Mouse (Mus musculus): ENCODE measurements at regions not wholly inside any gene's neighbourhood (a gene's known extent, or its start where the extent isn't known, plus 50 kb on each side); places are given as distances from the start of the nearest gene placed in this dataset.

DNA sequence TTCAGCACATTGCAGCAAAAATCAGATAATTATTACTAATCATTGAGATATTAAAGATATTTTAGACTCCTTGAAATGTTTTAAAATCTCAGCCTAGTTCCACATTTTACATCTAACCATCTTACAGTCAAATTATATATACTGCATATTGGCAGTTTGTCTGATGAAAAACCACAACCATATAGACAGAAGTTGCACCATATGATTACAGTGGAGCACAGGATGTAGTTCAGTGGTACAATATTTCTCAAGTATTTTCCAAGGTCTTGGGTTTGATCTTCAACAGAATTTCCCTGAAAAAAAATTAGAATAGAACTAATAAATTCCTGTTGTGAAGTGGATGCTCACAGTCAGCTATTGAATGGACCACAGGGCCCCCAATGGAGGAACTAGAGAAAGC, 140.2 kb upstream of the Mbnl1 start:
- H3K4me3 ChIP-seq (ENCODE audit: low read depth, low read length), result no peak overlapping the region
- no peak for DNase-seq (ENCODE audit: low spot score)
- H3K36me3 ChIP-seq (ENCODE audit: control insufficient read depth, insufficient read depth, low read length), result no peaks in the 10 kb centered on the region
- H3K27me3 ChIP-seq (replicated peaks; ENCODE audit: control insufficient read depth, insufficient read depth, low read length), result no peaks in the 10 kb centered on the region
- H3K4me1 ChIP-seq (ENCODE audit: control insufficient read depth, insufficient read depth, low read length), result no peaks in the 10 kb centered on the region
- H3K4me2 ChIP-seq (ENCODE audit: low read length), result no peak overlapping the region
- H3K9me3 ChIP-seq (replicated peaks; ENCODE audit: control insufficient read depth, low read length), result no peaks in the 10 kb centered on the region
- no peak overlapping the region for H3K27ac ChIP-seq (ENCODE audit: low read depth, low read length)
- ATAC-seq, result no peak
- H3K9ac ChIP-seq (ENCODE audit: low read length), result no peak overlapping the region

GRCm38 (mm10) chr3:60333669-60334068, 139.0 kb upstream of the Mbnl1 start:
- Histone ChIP-seq H3K9me3 (replicated peaks; ENCODE audit: control insufficient read depth, low read length) (no peaks in the 10 kb centered on the region), H3K4me1 (ENCODE audit: control insufficient read depth, insufficient read depth, low read length) (no peaks in the 10 kb centered on the region), H3K27ac (ENCODE audit: low read depth, low read length) (no peak overlapping the region), H3K27me3 (replicated peaks; ENCODE audit: control insufficient read depth, insufficient read depth, low read length) (no peaks in the 10 kb centered on the region), H3K4me3 (ENCODE audit: low read depth, low read length) (no peak overlapping the region), H3K4me2 (ENCODE audit: low read length) (no peak overlapping the region), H3K9ac (ENCODE audit: low read length) (no peak overlapping the region), H3K36me3 (ENCODE audit: control insufficient read depth, insufficient read depth, low read length) (no peaks in the 10 kb centered on the region)
- DNase-seq (ENCODE audit: low spot score), result no peak
- no peak for ATAC-seq
- 81% methylated on average over 2 of the region's 2 CpGs for WGBS

GRCm38 (mm10) chr3:60334133-60334532, 138.5 kb upstream of the Mbnl1 start:
- Histone ChIP-seq H3K27me3 (replicated peaks; ENCODE audit: control insufficient read depth, insufficient read depth, low read length) (no peaks in the 10 kb centered on the region), H3K4me1 (ENCODE audit: control insufficient read depth, insufficient read depth, low read length) (no peaks in the 10 kb centered on the region), H3K36me3 (ENCODE audit: control insufficient read depth, insufficient read depth, low read length) (no peaks in the 10 kb centered on the region), H3K9me3 (replicated peaks; ENCODE audit: control insufficient read depth, low read length) (no peaks in the 10 kb centered on the region), H3K4me2 (ENCODE audit: low read length) (no peak overlapping the region), H3K4me3 (ENCODE audit: low read depth, low read length) (no peak overlapping the region), H3K27ac (ENCODE audit: low read depth, low read length) (no peak overlapping the region), H3K9ac (ENCODE audit: low read length) (no peak overlapping the region)
- whole genome bisulfite sequencing, result 96% methylated on average over 2 of the region's 2 CpGs
- ATAC-seq (no peak), DNase-seq (ENCODE audit: low spot score) (no peak)

DNA sequence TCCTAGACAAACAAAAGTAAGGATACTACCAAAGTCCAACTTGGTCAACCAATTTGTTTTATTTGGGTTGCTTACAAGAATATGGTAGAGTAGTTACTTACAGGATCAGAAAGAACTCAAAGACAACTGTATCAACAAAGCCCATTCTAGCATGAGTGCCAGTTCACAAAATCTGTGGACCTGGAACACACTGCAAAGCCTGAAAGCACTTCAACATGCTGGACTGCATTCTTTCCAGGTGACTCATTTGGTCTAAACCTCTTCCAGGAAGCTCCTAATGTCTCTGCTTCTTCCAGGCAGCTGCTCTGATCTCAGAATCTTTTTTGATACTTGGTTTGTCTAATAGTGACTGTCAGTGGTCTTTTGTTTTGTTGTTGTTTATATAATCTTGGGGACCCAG, 126.2 kb upstream of the Mbnl1 start:
- H3K9me3 ChIP-seq (replicated peaks; ENCODE audit: control insufficient read depth, low read length), result no peaks in the 10 kb centered on the region
- no peak overlapping the region for H3K9ac ChIP-seq (ENCODE audit: low read length)
- no peaks in the 10 kb centered on the region for H3K36me3 ChIP-seq (ENCODE audit: control insufficient read depth, insufficient read depth, low read length)
- H3K4me2 ChIP-seq (ENCODE audit: low read length), result no peak overlapping the region
- no peaks in the 10 kb centered on the region for H3K4me1 ChIP-seq (ENCODE audit: control insufficient read depth, insufficient read depth, low read length)
- H3K4me3 ChIP-seq (ENCODE audit: low read depth, low read length), result no peak overlapping the region
- no peak overlapping the region for H3K27ac ChIP-seq (ENCODE audit: low read depth, low read length)
- DNase-seq (ENCODE audit: low spot score), result no peak
- no peaks in the 10 kb centered on the region for H3K27me3 ChIP-seq (replicated peaks; ENCODE audit: control insufficient read depth, insufficient read depth, low read length)
- ATAC-seq, result no peak

GRCm38 (mm10) chr3:60347049-60347448, 125.6 kb upstream of the Mbnl1 start:
- H3K4me1 ChIP-seq (ENCODE audit: control insufficient read depth, insufficient read depth, low read length), result no peaks in the 10 kb centered on the region
- no peak overlapping the region for H3K4me3 ChIP-seq (ENCODE audit: low read depth, low read length)
- no peaks in the 10 kb centered on the region for H3K27me3 ChIP-seq (replicated peaks; ENCODE audit: control insufficient read depth, insufficient read depth, low read length)
- ATAC-seq, result no peak
- H3K9ac ChIP-seq (ENCODE audit: low read length), result no peak overlapping the region
- no peak overlapping the region for H3K27ac ChIP-seq (ENCODE audit: low read depth, low read length)
- DNase-seq (ENCODE audit: low spot score), result no peak
- H3K36me3 ChIP-seq (ENCODE audit: control insufficient read depth, insufficient read depth, low read length), result no peaks in the 10 kb centered on the region
- H3K9me3 ChIP-seq (replicated peaks; ENCODE audit: control insufficient read depth, low read length), result no peaks in the 10 kb centered on the region
- 78% methylated on average over 1 of the region's 1 CpGs for WGBS
- H3K4me2 ChIP-seq (ENCODE audit: low read length), result no peak overlapping the region

DNA sequence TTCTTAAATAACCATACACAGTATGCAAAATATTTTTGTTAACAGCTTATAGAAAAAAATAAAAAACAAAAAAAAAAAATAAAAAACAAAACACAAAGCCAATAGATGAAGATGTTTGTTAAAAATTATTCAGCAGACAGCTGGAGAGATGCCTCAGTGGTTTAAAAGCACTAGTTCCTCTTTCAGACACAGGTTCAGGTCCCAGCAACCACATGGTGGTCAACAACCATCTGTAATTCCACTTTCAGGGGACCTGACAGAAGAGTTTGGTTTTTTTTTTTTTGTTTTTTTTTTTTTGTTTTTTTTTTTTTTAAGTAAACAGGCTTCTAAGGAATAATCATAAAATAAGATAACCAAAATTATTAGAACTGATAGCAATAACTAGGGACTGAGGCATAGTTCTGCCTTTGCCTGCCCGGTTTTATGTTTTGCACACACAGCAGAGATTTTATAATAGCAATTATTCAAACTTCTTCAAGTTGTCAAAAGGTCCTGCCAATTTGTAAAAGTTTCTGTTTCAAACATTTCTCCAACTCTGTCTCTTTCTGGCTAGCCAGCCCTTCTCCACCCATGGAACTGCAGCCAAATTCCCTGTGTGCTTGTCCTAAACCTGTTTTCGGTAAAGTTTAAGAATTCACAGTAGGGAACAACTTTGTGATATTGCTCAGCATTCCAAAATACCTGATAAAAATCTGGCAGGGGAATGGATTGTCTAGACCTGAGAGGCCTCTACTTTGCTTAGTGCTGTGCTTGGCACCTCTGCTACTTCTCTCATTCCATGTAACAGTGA, 101.3 kb upstream of the Mbnl1 start:
- DNase-seq (ENCODE audit: low spot score), result no peak
- no peaks in the 10 kb centered on the region for H3K36me3 ChIP-seq (ENCODE audit: control insufficient read depth, insufficient read depth, low read length)
- no peak for ATAC-seq
- no peak overlapping the region for H3K4me2 ChIP-seq (ENCODE audit: low read length)
- H3K9ac ChIP-seq (ENCODE audit: low read length), result no peak overlapping the region
- H3K4me1 ChIP-seq (ENCODE audit: control insufficient read depth, insufficient read depth, low read length), result no peaks in the 10 kb centered on the region
- H3K4me3 ChIP-seq (ENCODE audit: low read depth, low read length), result no peak overlapping the region
- 89% methylated on average over 2 of the region's 2 CpGs for WGBS
- H3K27me3 ChIP-seq (replicated peaks; ENCODE audit: control insufficient read depth, insufficient read depth, low read length), result no peaks in the 10 kb centered on the region
- H3K9me3 ChIP-seq (replicated peaks; ENCODE audit: control insufficient read depth, low read length), result no peaks in the 10 kb centered on the region
- H3K27ac ChIP-seq (ENCODE audit: low read depth, low read length), result no peak overlapping the region

GRCm38 (mm10) chr3:60373662-60374061, 99.0 kb upstream of the Mbnl1 start:
- no peak overlapping the region for H3K4me2 ChIP-seq (ENCODE audit: low read length)
- H3K27ac ChIP-seq (ENCODE audit: low read depth, low read length), result no peak overlapping the region
- H3K9ac ChIP-seq (ENCODE audit: low read length), result no peak overlapping the region
- H3K36me3 ChIP-seq (ENCODE audit: control insufficient read depth, insufficient read depth, low read length), result no peaks in the 10 kb centered on the region
- DNase-seq (ENCODE audit: low spot score), result no peak
- WGBS, result 83% methylated on average over 1 of the region's 1 CpGs
- H3K4me1 ChIP-seq (ENCODE audit: control insufficient read depth, insufficient read depth, low read length), result no peaks in the 10 kb centered on the region
- no peaks in the 10 kb centered on the region for H3K9me3 ChIP-seq (replicated peaks; ENCODE audit: control insufficient read depth, low read length)
- no peak for ATAC-seq
- no peak overlapping the region for H3K4me3 ChIP-seq (ENCODE audit: low read depth, low read length)
- H3K27me3 ChIP-seq (replicated peaks; ENCODE audit: control insufficient read depth, insufficient read depth, low read length), result no peaks in the 10 kb centered on the region

- H3K27me3 ChIP-seq (replicated peaks; ENCODE audit: control insufficient read depth, insufficient read depth, low read length), result no peaks in the 10 kb centered on the region
- no peak overlapping the region for H3K9ac ChIP-seq (ENCODE audit: low read length)
- no peaks in the 10 kb centered on the region for H3K36me3 ChIP-seq (ENCODE audit: control insufficient read depth, insufficient read depth, low read length)
- 74% methylated on average over 2 of the region's 2 CpGs for WGBS
- DNase-seq (ENCODE audit: low spot score), result no peak
- ATAC-seq, result no peak
- no peak overlapping the region for H3K4me2 ChIP-seq (ENCODE audit: low read length)
- no peaks in the 10 kb centered on the region for H3K9me3 ChIP-seq (replicated peaks; ENCODE audit: control insufficient read depth, low read length)
- H3K4me3 ChIP-seq (ENCODE audit: low read depth, low read length), result no peak overlapping the region
- H3K27ac ChIP-seq (ENCODE audit: low read depth, low read length), result no peak overlapping the region
- no peaks in the 10 kb centered on the region for H3K4me1 ChIP-seq (ENCODE audit: control insufficient read depth, insufficient read depth, low read length)
Observed at GRCm38 (mm10) chr3:60388593-60388992, 84.0 kb upstream of the Mbnl1 start.

- no peak overlapping the region for H3K4me3 ChIP-seq (ENCODE audit: low read depth, low read length)
- DNase-seq (ENCODE audit: low spot score) (no peak), ATAC-seq (no peak)
- H3K9ac ChIP-seq (ENCODE audit: low read length), result no peak overlapping the region
- H3K36me3 ChIP-seq (ENCODE audit: control insufficient read depth, insufficient read depth, low read length), result no peaks in the 10 kb centered on the region
- H3K4me1 ChIP-seq (ENCODE audit: control insufficient read depth, insufficient read depth, low read length), result no peaks in the 10 kb centered on the region
- H3K27me3 ChIP-seq (replicated peaks; ENCODE audit: control insufficient read depth, insufficient read depth, low read length), result no peaks in the 10 kb centered on the region
- H3K9me3 ChIP-seq (replicated peaks; ENCODE audit: control insufficient read depth, low read length), result no peaks in the 10 kb centered on the region
- no peak overlapping the region for H3K4me2 ChIP-seq (ENCODE audit: low read length)
- WGBS, result 87% methylated on average over 2 of the region's 2 CpGs
- H3K27ac ChIP-seq (ENCODE audit: low read depth, low read length), result no peak overlapping the region
Observed at GRCm38 (mm10) chr3:60389032-60389431, 83.6 kb upstream of the Mbnl1 start.

All from forebrain, embryonic 14.5 days (tissue).